In the genomic region with DNA sequence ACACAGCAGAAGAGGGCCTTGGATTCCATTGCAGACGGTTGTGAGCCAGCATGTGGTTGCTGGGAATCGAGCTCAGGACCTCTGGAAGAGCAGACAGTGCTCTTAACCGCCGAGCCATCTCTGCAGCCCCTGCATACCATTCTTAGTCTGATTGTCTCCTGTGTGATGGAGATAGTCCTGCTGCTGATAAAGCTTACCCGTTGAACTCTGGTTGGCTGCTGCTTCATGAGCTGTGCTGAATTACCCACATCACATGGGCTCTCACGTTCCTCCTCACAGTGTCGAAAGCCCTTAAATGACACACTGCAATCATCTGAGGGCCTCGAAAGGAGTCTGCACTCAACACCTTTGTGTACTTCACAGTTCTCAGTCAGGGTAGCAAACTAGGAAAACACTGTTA, we compare ENCODE assay signal across 12 mouse cellular contexts.
"Had no signal": no experiment of that assay in that cellular context is flagged by ENCODE, and none has a peak within 500 bp of the region (broad histone marks: within the 10 kb centered on the region; RNA-seq: fewer than 3 reads in every experiment).

No protein-coding gene starts in this region.

- DNase-seq: kidney, postnatal 10 days; kidney, postnatal 36 days; layer of hippocampus, adult 9-11 months; liver, embryonic 13.5 days; lung, adult 2 months; lung, postnatal 14 days; lung, postnatal 4 days; midbrain, embryonic 14.5 days; thymus, postnatal 25 days had no signal

- H3K9ac ChIP-seq: kidney, embryonic 15.5 days; liver, embryonic 13.5 days had no signal

- H3K36me3 ChIP-seq: kidney, embryonic 15.5 days; liver, embryonic 13.5 days had no signal

- H3K4me3 ChIP-seq: kidney, embryonic 15.5 days; layer of hippocampus, adult 2 months; liver, embryonic 13.5 days had no signal

- H3K27me3 ChIP-seq: kidney, embryonic 15.5 days; liver, embryonic 13.5 days had no signal

- H3K4me2 ChIP-seq: kidney, embryonic 15.5 days; liver, embryonic 13.5 days; midbrain, embryonic 11.5 days had no signal

- H3K27ac ChIP-seq: kidney, embryonic 15.5 days; layer of hippocampus, adult 2 months; liver, embryonic 13.5 days had no signal

- H3K9me3 ChIP-seq: kidney, embryonic 15.5 days; liver, embryonic 13.5 days had no signal
